Mouse (Mus musculus): ENCODE results near the gene Haus7. TPM values are rescaled to one million over a fixed set of nuclear protein-coding genes. Genes with fewer than 3 reads are reported as not detected.

Haus7 gene
- polyA plus RNA-seq, 1 experiment from 2014 or later: 70.0 TPM

Other genes with a start within 250 kb of the Haus7 start
- 0.51 and 1.1 TPM in 2 replicates for gene Xlr4b, start 244.7 kb downstream of the Haus7 start, polyA plus RNA-seq (2015; fragmentation: Nextera tagmentation; extraction: Ambion mirVana)
- gene F8a, start 230.8 kb downstream of the Haus7 start, polyA plus RNA-seq (2015; fragmentation: Nextera tagmentation; extraction: Ambion mirVana): 10.6 and 10.7 TPM in 2 replicates
- not detected in 2 replicates for gene Xlr4c, start 215.9 kb downstream of the Haus7 start, polyA plus RNA-seq (2015; fragmentation: Nextera tagmentation; extraction: Ambion mirVana)
- gene Xlr3c, start 193.7 kb downstream of the Haus7 start, polyA plus RNA-seq (2015; fragmentation: Nextera tagmentation; extraction: Ambion mirVana): not detected in 2 replicates
- gene Xlr5a, start 166.1 kb downstream of the Haus7 start, polyA plus RNA-seq (2015; fragmentation: Nextera tagmentation; extraction: Ambion mirVana): not detected in 2 replicates
- not detected in 2 replicates for gene Xlr5c, start 166.1 kb downstream of the Haus7 start, polyA plus RNA-seq (2015; fragmentation: Nextera tagmentation; extraction: Ambion mirVana)
- gene Gm45015, start 122.2 kb downstream of the Haus7 start, polyA plus RNA-seq (2015; fragmentation: Nextera tagmentation; extraction: Ambion mirVana): not detected in 2 replicates
- 13.8 and 14.7 TPM in 2 replicates for gene Zfp275, start 116.4 kb downstream of the Haus7 start, polyA plus RNA-seq (2015; fragmentation: Nextera tagmentation; extraction: Ambion mirVana)
- not detected in 2 replicates for gene Gm18336, start 60.3 kb downstream of the Haus7 start, polyA plus RNA-seq (2015; fragmentation: Nextera tagmentation; extraction: Ambion mirVana)
- 0.10 TPM in 1 of 2 replicates, not detected in the other for gene Zfp92, start 47.9 kb downstream of the Haus7 start, polyA plus RNA-seq (2015; fragmentation: Nextera tagmentation; extraction: Ambion mirVana)
- gene Trex2, start 23.7 kb downstream of the Haus7 start, polyA plus RNA-seq (2015; fragmentation: Nextera tagmentation; extraction: Ambion mirVana): not detected in 2 replicates
- 98.7 and 109 TPM in 2 replicates for gene Bgn, start 24.6 kb upstream of the Haus7 start, polyA plus RNA-seq (2015; fragmentation: Nextera tagmentation; extraction: Ambion mirVana)
- gene Atp2b3, start 44.0 kb upstream of the Haus7 start, polyA plus RNA-seq (2015; fragmentation: Nextera tagmentation; extraction: Ambion mirVana): 0.19 TPM in 2 replicates
- gene Dusp9, start 180.4 kb upstream of the Haus7 start, polyA plus RNA-seq (2015; fragmentation: Nextera tagmentation; extraction: Ambion mirVana): 28.9 and 30.5 TPM in 2 replicates
- 15.8 and 20.6 TPM in 2 replicates for gene Pnck, start 201.1 kb upstream of the Haus7 start, polyA plus RNA-seq (2015; fragmentation: Nextera tagmentation; extraction: Ambion mirVana)
- gene Slc6a8, start 214.1 kb upstream of the Haus7 start, polyA plus RNA-seq (2015; fragmentation: Nextera tagmentation; extraction: Ambion mirVana): 7.0 and 8.7 TPM in 2 replicates

Measured in kidney, embryonic 16.5 days (tissue).